Mouse (Mus musculus) forebrain, embryonic 11.5 days (tissue): ENCODE measurements at regions not wholly inside any gene's neighbourhood (a gene's known extent, or its start where the extent isn't known, plus 50 kb on each side); places are given as distances from the start of the nearest gene placed in this dataset.
A peak's percentile ranks its signal among the peaks of the same experiment; 100 is the strongest.

Experiments
- ATAC-seq: fragments of 200-750 bp; cut with Nextera tagmentation; replicated peaks from 2 replicates; pipeline ENCODE4 v1.8.0; 2017; ENCODE audit warnings: moderate TSS enrichment; ENCODE audit not compliant: low FRiP score
- DNase-seq: peaks from one replicate; pipeline ENCODE4 v3.0.0-alpha.2; 2017; ENCODE audit warnings: low spot score
- H3K27ac ChIP-seq: fragments of 300-500 bp; sonication (generic); 2 replicates; pipeline ENCODE4 v1.5.1; 2014; ENCODE audit warnings: low read depth, low read length
- H3K27me3 ChIP-seq: fragments of 300-500 bp; sonication (generic); 2 replicates; pipeline ENCODE4 v1.6.1; 2014; ENCODE audit warnings: mild to moderate bottlenecking, low read length, mixed read lengths; ENCODE audit not compliant: control insufficient read depth, insufficient read depth
- H3K36me3 ChIP-seq: fragments of 300-500 bp; sonication (generic); 2 replicates; pipeline ENCODE4 v1.6.1; 2014; ENCODE audit warnings: mild to moderate bottlenecking, low read length, moderate library complexity, mixed read lengths; ENCODE audit not compliant: control insufficient read depth, insufficient read depth
- H3K4me1 ChIP-seq: fragments of 300-500 bp; sonication (generic); replicated peaks from 2 replicates; pipeline ENCODE4 v1.6.1; 2014; ENCODE audit warnings: low read length, mixed read lengths; ENCODE audit not compliant: control insufficient read depth, insufficient read depth
- H3K4me2 ChIP-seq: fragments of 300-500 bp; sonication (generic); 2 replicates; pipeline ENCODE4 v1.6.1; 2014; ENCODE audit warnings: low read depth, mild to moderate bottlenecking, low read length, moderate library complexity, mixed read lengths; ENCODE audit not compliant: severe bottlenecking
- H3K4me3 ChIP-seq: fragments of 300-500 bp; sonication (generic); 2 replicates; pipeline ENCODE4 v1.5.1; 2014; ENCODE audit warnings: low read depth, low read length
- H3K9ac ChIP-seq: fragments of 300-500 bp; sonication (generic); 2 replicates; pipeline ENCODE4 v1.6.1; 2014; ENCODE audit warnings: low read length
- H3K9me3 ChIP-seq: fragments of 300-500 bp; sonication (generic); 2 replicates; pipeline ENCODE4 v1.6.1; 2016; ENCODE audit warnings: low read length, mixed read lengths; ENCODE audit not compliant: control insufficient read depth
- WGBS: fragments of 180-500 bp; shearing (Covaris S2); extraction: QIAGEN DNeasy Blood & Tissue Kit; methylation state at CpG from one replicate; pipeline ENCODE4 v1.1.7; 2014; 5-methylcytosine and 5-hydroxymethylcytosine counted together

DNA sequence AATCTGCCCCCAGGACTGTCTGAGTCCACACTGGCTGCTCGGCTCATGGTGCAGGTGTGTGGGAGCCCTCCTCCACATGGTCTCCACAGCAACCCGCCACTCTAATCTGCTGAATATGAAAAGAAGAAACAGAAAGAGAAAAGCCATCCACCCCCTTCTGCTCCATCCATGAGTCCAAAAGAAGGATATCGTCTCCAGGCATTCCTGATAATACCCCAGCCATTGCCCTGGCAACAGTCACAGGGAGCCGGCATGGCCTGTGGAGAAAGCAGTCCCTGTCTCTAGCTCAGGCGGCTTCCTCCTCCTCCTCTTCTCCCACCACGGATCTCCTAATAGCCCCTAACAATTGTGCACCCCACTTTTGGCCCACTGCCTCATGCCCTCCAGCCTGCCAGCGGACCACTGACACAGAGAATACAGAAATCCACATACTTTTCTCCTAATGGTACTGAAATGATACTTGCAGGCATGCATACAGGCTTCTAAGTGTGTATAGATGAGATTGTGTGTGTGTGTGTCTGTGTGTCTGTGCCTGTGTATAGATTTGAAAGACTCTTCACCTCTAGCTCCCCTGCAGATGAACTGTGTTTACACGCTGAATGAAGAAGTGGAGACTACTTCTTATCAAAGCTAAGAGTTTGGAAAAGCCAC lies 301.5 kb upstream of the Mpdz start:
- Histone ChIP-seq H3K9me3 (no peaks in the 10 kb centered on the region), H3K27me3 (no peaks in the 10 kb centered on the region), H3K9ac (peak overlapping the region; percentile 5; the same call in 1 of the 2 replicates), H3K4me1 (peaks cover 9% of the 10 kb centered on the region; the same call in 1 of the 2 replicates), H3K27ac (peak overlapping the region; percentile 81), H3K36me3 (no peaks in the 10 kb centered on the region), H3K4me2 (no peak overlapping the region; the same call in 1 of the 2 replicates), H3K4me3 (no peak overlapping the region)
- WGBS, result 17% methylated on average over 8 of the region's 8 CpGs
- DNase-seq (peak; percentile 77), ATAC-seq (peak; percentile 95)

- Histone ChIP-seq H3K9ac (no peak overlapping the region), H3K27me3 (no peaks in the 10 kb centered on the region), H3K4me3 (no peak overlapping the region), H3K9me3 (no peaks in the 10 kb centered on the region), H3K36me3 (no peaks in the 10 kb centered on the region), H3K27ac (no peak overlapping the region), H3K4me2 (no peak overlapping the region), H3K4me1 (peaks cover 9% of the 10 kb centered on the region; the same call in 1 of the 2 replicates)
- 67% methylated on average over 4 of the region's 4 CpGs for WGBS
- no peak for ATAC-seq
- DNase-seq, result no peak
Observed at GRCm38 (mm10) chr4:81742536-81743459, 300.2 kb upstream of the Mpdz start.

DNA sequence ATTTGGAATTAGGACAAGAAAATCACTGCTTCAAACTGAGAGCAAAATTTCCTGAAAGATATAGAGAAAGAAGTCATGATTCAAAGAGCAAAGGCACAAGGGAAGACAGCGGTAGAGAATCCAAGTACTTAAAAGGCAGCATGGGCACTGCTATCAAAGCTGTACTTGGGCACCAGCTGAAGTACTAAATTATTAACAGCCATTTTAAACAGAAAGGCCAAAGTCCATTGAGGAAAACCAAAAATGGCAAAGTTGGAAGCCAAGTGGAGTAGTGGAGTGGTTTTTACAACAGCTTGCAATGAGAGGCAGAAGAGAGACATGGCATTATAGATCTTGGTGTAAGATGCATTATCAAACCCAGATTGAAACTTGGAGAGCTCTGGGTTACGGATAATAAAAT lies 291.8 kb upstream of the Mpdz start:
- Histone ChIP-seq H3K4me1 (no peaks in the 10 kb centered on the region), H3K4me2 (no peak overlapping the region), H3K27me3 (no peaks in the 10 kb centered on the region), H3K9me3 (no peaks in the 10 kb centered on the region), H3K9ac (no peak overlapping the region), H3K4me3 (no peak overlapping the region), H3K27ac (no peak overlapping the region), H3K36me3 (no peaks in the 10 kb centered on the region)
- ATAC-seq (no peak), DNase-seq (no peak)
- WGBS, result 93% methylated on average over 2 of the region's 2 CpGs

- ATAC-seq (no peak), DNase-seq (no peak)
- no peaks in the 10 kb centered on the region for H3K27me3 ChIP-seq
- 84% methylated on average over 2 of the region's 2 CpGs for WGBS
- no peaks in the 10 kb centered on the region for H3K9me3 ChIP-seq
- peaks cover 8% of the 10 kb centered on the region; the same call in 1 of the 2 replicates for H3K4me1 ChIP-seq
- H3K36me3 ChIP-seq, result no peaks in the 10 kb centered on the region
- H3K4me2 ChIP-seq, result no peak overlapping the region
- no peak overlapping the region for H3K9ac ChIP-seq
- H3K4me3 ChIP-seq, result no peak overlapping the region
- H3K27ac ChIP-seq, result no peak overlapping the region
Observed at GRCm38 (mm10) chr4:81730386-81730785, 287.8 kb upstream of the Mpdz start.

GRCm38 (mm10) chr4:81728961-81729360 lies 286.3 kb upstream of the Mpdz start:
- 84% methylated on average over 3 of the region's 3 CpGs for WGBS
- Histone ChIP-seq H3K9me3 (no peaks in the 10 kb centered on the region), H3K36me3 (no peaks in the 10 kb centered on the region), H3K9ac (no peak overlapping the region), H3K4me3 (no peak overlapping the region), H3K27ac (no peak overlapping the region), H3K4me1 (peaks cover 8% of the 10 kb centered on the region; the same call in 1 of the 2 replicates), H3K27me3 (no peaks in the 10 kb centered on the region), H3K4me2 (no peak overlapping the region)
- ATAC-seq (no peak), DNase-seq (no peak)

DNA sequence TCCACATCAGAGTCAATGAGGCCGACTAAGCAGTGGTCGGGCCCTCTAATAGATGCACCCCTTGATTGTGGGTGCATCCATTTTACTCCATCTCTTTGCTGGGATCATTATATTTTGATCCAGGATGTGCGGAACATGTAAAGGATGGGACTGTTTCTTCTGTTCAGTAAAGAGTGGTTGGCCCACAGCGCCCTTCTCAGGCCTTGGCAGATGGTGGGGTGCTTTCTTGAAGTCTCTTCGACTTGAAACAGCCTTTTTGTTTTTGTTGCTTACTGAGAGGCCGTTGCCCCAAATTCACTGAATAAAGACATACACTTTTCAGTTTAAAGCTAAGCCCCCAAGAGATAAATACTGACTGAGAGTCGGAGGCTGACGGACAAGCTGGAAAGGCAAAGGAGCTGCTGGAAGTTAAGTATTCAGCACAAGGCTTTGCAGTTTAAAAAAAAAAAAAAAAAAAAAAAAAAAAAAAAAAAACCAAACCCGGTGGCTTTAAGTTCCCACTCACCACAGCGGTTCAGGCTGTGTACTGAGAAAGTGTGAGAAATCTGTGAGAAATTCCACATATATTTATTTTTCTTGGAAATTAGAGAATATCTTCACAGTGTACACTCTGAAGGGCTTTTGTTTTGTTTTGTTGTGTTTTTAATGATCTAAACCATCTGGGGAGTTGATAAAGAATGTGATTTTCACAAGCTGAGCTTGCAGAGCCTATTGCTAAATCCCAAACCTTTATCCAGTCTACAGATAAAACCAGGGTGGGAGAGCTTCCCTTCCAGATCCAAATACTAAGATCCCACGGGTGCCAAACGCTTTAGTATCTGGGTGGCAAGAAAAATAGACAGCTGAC lies 285.3 kb upstream of the Mpdz start:
- Histone ChIP-seq H3K36me3 (no peaks in the 10 kb centered on the region), H3K27ac (peak overlapping the region; percentile 63; the same call in 1 of the 2 replicates), H3K9me3 (no peaks in the 10 kb centered on the region), H3K4me2 (no peak overlapping the region), H3K27me3 (no peaks in the 10 kb centered on the region), H3K4me1 (peaks cover 8% of the 10 kb centered on the region; the same call in 1 of the 2 replicates), H3K4me3 (no peak overlapping the region), H3K9ac (no peak overlapping the region)
- WGBS, result 43% methylated on average over 12 of the region's 12 CpGs
- DNase-seq (no peak), ATAC-seq (peak; percentile 44; the same call in 1 of the 2 replicates)

DNA sequence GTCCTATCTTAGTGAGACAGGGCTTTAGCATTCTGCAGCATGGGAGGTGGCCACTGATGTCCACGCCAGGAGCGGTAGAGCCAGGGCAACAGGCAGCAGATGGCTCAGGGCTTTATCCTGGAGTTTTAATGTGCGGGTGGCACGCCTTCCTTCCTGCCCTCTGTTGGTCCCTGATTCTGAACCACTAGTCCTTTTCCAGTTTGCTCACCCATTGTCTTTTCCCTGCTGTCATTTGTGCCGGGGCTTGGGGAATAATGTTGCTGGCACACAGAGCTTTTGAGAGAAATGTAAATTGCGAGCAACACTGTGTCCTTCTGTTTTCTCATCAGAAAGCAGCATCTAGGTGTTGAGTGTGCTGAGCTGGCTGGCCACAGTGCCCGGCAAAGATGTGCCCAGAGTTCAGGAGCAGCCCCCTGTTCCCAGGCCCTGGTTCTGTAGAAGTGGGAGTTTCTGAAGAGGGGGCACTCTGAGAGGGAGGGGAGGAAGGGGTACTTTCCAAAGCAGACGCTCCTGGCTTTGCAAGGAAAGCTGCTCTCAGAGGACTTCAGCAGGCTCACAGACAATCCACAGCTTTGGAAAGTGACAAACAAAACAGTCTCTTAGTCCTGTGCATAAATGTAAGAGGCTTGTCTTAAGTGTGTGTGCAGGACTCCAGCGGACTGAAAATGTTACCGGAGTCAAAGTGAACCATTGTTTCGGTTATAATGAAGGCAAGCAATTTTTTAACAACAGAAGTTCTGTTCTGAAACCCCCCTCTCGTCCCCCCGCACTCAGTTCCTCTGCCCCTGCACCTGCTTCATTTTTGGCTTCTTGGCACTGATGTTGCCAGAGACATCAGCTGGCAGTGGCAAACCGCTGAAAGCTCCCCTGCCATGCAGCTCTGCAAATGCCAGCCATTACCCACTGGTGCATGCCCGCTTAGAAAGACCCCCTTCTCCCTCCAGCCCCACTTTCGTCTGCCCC lies 284.4 kb upstream of the Mpdz start:
- ATAC-seq (peak; percentile 68), DNase-seq (no peak)
- Histone ChIP-seq H3K4me2 (0 out of 2 replicates have a peak overlapping the region, but pooled peaks have one; percentile 18), H3K27ac (peak overlapping the region; percentile 63; the same call in 1 of the 2 replicates), H3K4me3 (no peak overlapping the region), H3K36me3 (no peaks in the 10 kb centered on the region), H3K4me1 (peaks cover 8% of the 10 kb centered on the region; the same call in 1 of the 2 replicates), H3K9ac (peak overlapping the region; percentile 17), H3K9me3 (no peaks in the 10 kb centered on the region), H3K27me3 (no peaks in the 10 kb centered on the region)
- 46% methylated on average over 16 of the region's 16 CpGs for WGBS
